In the genomic region with DNA sequence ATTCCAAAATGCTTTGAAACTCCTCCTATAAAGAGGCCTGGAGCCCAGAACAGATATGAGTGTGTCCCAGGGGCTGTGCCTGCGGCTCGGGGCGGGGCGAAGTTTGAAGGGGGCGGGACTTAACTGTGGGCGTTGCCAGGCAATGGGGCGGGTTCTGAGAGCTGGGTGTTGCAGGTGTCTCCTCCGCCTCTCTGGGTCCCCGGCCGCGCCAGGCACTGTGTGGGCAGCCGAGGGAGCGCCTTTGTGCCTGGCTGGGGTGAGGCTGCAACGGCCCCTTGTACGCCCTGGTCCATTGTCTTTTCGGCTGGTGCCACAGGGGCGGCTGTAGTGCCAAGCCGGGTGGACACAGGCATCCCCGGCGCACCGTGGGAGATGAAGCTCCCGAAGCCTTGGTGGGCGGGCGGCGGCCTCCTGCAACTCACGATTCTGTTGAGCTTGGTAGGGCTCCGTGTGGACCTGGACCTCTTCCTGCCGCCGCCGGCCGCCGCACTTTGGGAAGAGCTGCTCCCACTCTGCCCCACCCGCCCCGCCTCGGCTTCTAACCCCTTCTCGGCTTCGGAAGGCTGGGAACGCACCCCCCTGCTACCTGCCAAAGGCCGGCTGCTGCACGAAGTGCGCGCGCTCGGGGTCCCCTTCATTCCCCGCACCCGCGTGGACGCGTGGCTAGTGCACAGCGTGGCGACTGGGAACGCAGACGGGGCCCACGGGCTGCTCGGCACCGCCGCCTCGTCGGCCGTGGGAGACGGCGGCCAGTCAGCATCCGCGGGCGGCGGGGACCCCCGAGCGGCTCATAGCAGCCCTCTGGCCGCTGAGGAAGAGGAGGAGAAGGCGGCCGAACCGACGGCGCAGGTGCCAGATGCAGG, we compare ENCODE assay signal across 8 mouse cellular contexts. TPM values are rescaled to one million over a fixed set of nuclear protein-coding genes. Genes with fewer than 3 reads are reported as not detected.
DNase-seq lines count a peak whose midpoint lies in the region; ATAC-seq lines count a peak whose summit lies in the region.

A gene (plus strand): TSS at position 136 of the 863 bp plus-strand sequence.

- peak; percentile 34 to 87 for DNase-seq in adrenal gland, adult (ENCODE audit: inconsistent age in 2 of 2, low spot score in 1 of 2)
- no peak for DNase-seq in adrenal gland, adult 8-10 months
- DNase-seq in c-Kit-positive CD71-positive TER-119-positive erythroid progenitor cells, embryonic 14.5 days (ENCODE audit: low spot score) = peak; percentile 74
- peak; percentile 26 for DNase-seq in gastrocnemius, postnatal 14 days
- DNase-seq in kidney, adult 11 months = peak; percentile 17
- peak; percentile 87 for DNase-seq in liver, embryonic 11.5 days (ENCODE audit: low spot score)

- 2% methylated on average over 74 of the region's 74 CpGs for WGBS in liver, embryonic 11.5 days
- under 1% methylated on average over 74 of the region's 74 CpGs for WGBS in stomach, embryonic 16.5 days

- H3K36me3 ChIP-seq in liver, embryonic 11.5 days (ENCODE audit: control insufficient read depth, insufficient read depth, low read length) = no peaks in the 10 kb centered on the region
- H3K36me3 ChIP-seq in stomach, embryonic 16.5 days (ENCODE audit: control insufficient read depth, insufficient read depth, low read length) = no peaks in the 10 kb centered on the region

- intact Hi-C loops in gastrocnemius, postnatal 14 days (cut with DNase I; ENCODE audit: low total_unique reads) = no loop called here

- H3K27me3 ChIP-seq in liver, embryonic 11.5 days (replicated peaks; ENCODE audit: control insufficient read depth, insufficient read depth, low read length) = peaks cover 48% of the 10 kb centered on the region
- H3K27me3 ChIP-seq in stomach, embryonic 16.5 days (ENCODE audit: control insufficient read depth, insufficient read depth, low read length) = peaks cover 10% of the 10 kb centered on the region

- H3K4me3 ChIP-seq in liver, embryonic 11.5 days (ENCODE audit: low read depth, low read length) = peak within 1 kb of the TSS; percentile 56
- H3K4me3 ChIP-seq in stomach, embryonic 16.5 days (replicated peaks; ENCODE audit: low read length) = peak within 1 kb of the TSS; percentile 65

- H3K4me1 ChIP-seq in liver, embryonic 11.5 days (replicated peaks; ENCODE audit: control insufficient read depth, insufficient read depth, low read length) = peaks cover 13% of the 10 kb centered on the region
- peaks cover 18% of the 10 kb centered on the region; the same call in 1 of the 2 replicates for H3K4me1 ChIP-seq in stomach, embryonic 16.5 days (ENCODE audit: control insufficient read depth, insufficient read depth, low read length)

- H3K9ac ChIP-seq in liver, embryonic 11.5 days (ENCODE audit: low read depth, low read length) = peak within 1 kb of the TSS; percentile 18; the same call in 1 of the 2 replicates
- peak within 1 kb of the TSS; percentile 77 for H3K9ac ChIP-seq in stomach, embryonic 16.5 days (ENCODE audit: low read length)

- no peaks in the 10 kb centered on the region for H3K9me3 ChIP-seq in liver, embryonic 11.5 days (ENCODE audit: control insufficient read depth, low read length)
- H3K9me3 ChIP-seq in stomach, embryonic 16.5 days (replicated peaks; ENCODE audit: control insufficient read depth, low read length) = no peaks in the 10 kb centered on the region

- peak; percentile 94 for ATAC-seq in liver, embryonic 11.5 days (replicated peaks; ENCODE audit: low FRiP score)
- ATAC-seq in monocyte, adult 5-6 weeks (replicated peaks; ENCODE audit: insufficient number of reproducible peaks, low FRiP score, low TSS enrichment, poor library complexity, severe bottlenecking) = 0 out of 2 replicates have a peak, but pooled peaks have one; percentile 28
- peak; percentile 93 for ATAC-seq in stomach, embryonic 16.5 days (ENCODE audit: insufficient read depth, low FRiP score)

- peak within 1 kb of the TSS; percentile 96 for H3K4me2 ChIP-seq in liver, embryonic 11.5 days
- peak within 1 kb of the TSS; percentile 75 for H3K4me2 ChIP-seq in stomach, embryonic 16.5 days (ENCODE audit: low read depth, low read length)

- H3K27ac ChIP-seq in liver, embryonic 11.5 days (ENCODE audit: low read depth, low read length) = no peak within 1 kb of the TSS
- H3K27ac ChIP-seq in stomach, embryonic 16.5 days (ENCODE audit: low read length) = peak within 1 kb of the TSS; percentile 57

RNA-seq across cellular contexts. Expression of the gene that starts here (rescaled TPM):
- total RNA-seq in adrenal gland, adult 8-10 months (2022) = not detected
- under 1 TPM in 1 of 2 experiments, not detected in 1; 0.08 TPM for total RNA-seq in gastrocnemius, postnatal 14 days (2021)
- 0.36 and 0.99 TPM in 2 replicates for polyA plus RNA-seq in liver, embryonic 11.5 days (2014; fragmentation: Nextera tagmentation; extraction: Ambion mirVana)
- 0.10 to 0.68 TPM in 2 of 3 replicates, not detected in the other for total RNA-seq in monocyte, adult 5-6 weeks (2017)
- 7.0 and 7.4 TPM in 2 replicates for polyA plus RNA-seq in stomach, embryonic 16.5 days (2015; fragmentation: Nextera tagmentation; extraction: Ambion mirVana)

Comparison
In these comparisons a context has a peak if more than half of its experiments do, and no peak if none do; other contexts are left out.
1. Peak in DNase-seq in gastrocnemius, postnatal 14 days; RNA of the gene not detected or under 1 TPM.
2. Peak in DNase-seq, ATAC-seq, H3K4me3 ChIP-seq, H3K9ac ChIP-seq and H3K4me2 ChIP-seq in liver, embryonic 11.5 days; RNA of the gene not detected or under 1 TPM.
3. Peak in ATAC-seq in monocyte, adult 5-6 weeks; RNA of the gene not detected or under 1 TPM.
4. ATAC-seq: peak in every context shown above with its lines; median percentile 94 in liver, embryonic 11.5 days; 93 in stomach, embryonic 16.5 days; 28 in monocyte, adult 5-6 weeks.